Mouse (Mus musculus) megakaryocyte-erythroid progenitor cell, adult 5-6 weeks (primary cell): Measurements from ENCODE around the gene Trim45. TPM values are rescaled to one million over a fixed set of nuclear protein-coding genes. Genes with fewer than 3 reads are reported as not detected.

Experiments used
- ATAC-seq: replicated peaks from 2 replicates; pipeline ENCODE4 v1.8.0; 2016; ENCODE audit warnings: mild to moderate bottlenecking, inconsistent platforms; ENCODE audit not compliant: severe bottlenecking, poor library complexity, low FRiP score, low TSS enrichment
- total RNA-seq, 2 experiments: library from RNA; stranded (forward) in 1 of 2; stranded (reverse) in 1 of 2; fragments of 200-1000, 215-1000 nt in 1 of 2; fragments of >200 nt in 1 of 2; fragmentation: Nextera tagmentation in 1 of 2; gene quantifications; 2 replicates each; pipeline ENCODE4 v1.2.3; 2014 to 2017

Gene Trim45
- total RNA-seq, 2 experiments from 2014 or later, result 1.0 to 4.8 TPM

DNA sequence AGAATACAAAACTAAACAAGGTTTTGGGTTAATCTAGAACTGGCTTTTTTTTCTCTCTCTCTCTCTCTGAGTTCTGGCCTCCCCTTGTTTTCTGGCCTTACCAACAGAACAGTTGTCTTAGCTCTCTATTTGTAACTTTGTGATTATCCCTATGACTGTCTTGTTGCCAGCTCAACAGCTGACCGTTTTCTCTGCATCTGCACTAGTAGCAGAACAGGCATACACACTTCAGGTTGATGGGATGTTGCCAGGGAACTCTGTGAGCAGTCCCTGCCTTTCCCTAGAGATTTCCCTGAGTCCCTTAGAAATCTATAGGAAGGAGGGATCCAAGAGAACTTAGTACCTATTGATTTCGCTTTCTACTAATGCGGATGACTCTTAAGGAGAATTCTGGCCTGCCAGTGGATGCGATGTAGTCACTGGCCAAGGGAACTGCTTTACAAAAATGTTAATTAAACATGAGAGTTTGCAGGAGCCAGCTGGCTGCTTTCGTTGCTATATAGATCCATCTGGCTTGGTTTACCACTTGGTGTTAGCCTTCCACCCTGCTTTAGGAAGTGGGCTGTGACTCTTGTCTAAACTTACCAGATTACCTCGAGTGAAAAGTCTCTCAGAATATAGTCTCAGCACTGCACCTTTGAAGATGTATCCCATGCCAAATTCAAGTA is 2.2 kb downstream of the Trim45 start:
- ATAC-seq, result no peak

DNA sequence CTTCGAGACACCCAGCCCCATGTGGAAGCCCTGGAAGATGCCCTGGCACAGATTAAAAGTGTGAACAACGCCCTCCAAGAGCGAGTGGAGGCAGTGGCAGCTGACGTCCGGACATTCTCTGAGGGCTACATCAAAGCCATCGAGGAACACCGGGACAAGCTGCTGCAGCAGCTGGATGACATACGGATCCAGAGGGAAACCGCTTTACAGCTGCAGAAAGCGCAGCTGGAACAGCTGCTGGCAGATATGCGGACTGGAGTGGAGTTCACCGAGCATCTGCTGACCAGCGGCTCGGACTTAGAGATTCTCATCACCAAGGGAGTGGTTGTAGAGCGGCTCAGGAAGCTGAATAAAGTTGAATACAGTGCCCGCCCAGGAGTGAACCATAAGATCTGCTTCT is 3.2 kb downstream of the Trim45 start:
- no peak for ATAC-seq

DNA sequence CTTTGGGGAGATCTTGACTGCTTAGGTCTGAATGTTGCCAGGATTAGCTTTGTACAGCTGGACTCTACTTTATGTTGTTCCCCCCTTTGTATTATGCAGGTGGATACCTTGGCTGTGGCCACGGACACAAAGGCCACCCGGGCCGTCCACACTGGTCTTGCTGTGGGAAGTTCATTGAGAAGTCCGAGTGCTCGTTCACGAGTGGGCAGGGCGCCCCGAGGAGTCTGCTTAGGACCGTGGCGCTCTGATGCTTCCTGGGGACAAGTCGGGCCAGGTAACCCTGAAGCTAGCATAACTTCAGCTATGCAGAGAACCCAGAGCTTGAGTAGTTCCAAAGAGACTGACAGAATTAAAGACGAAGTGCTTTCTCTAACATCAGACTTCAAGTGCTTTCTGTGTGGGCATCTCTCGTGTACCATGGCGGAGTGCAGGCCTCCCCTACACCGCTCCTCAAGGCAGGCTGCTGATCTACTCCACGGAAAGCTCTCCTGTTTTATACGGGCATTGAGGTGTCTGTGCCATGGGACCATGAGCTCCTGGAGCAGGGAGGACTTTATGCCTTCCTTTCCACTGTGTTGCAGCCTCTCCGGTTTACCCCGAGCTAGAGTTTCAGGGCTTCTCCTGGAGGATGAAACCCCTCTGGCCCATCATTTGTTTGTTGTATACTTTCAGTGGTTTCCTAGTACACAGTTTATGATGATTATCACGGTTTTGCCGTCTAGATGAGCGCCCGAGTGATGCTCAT is 9.5 kb downstream of the Trim45 start:
- ATAC-seq, result no peak

DNA sequence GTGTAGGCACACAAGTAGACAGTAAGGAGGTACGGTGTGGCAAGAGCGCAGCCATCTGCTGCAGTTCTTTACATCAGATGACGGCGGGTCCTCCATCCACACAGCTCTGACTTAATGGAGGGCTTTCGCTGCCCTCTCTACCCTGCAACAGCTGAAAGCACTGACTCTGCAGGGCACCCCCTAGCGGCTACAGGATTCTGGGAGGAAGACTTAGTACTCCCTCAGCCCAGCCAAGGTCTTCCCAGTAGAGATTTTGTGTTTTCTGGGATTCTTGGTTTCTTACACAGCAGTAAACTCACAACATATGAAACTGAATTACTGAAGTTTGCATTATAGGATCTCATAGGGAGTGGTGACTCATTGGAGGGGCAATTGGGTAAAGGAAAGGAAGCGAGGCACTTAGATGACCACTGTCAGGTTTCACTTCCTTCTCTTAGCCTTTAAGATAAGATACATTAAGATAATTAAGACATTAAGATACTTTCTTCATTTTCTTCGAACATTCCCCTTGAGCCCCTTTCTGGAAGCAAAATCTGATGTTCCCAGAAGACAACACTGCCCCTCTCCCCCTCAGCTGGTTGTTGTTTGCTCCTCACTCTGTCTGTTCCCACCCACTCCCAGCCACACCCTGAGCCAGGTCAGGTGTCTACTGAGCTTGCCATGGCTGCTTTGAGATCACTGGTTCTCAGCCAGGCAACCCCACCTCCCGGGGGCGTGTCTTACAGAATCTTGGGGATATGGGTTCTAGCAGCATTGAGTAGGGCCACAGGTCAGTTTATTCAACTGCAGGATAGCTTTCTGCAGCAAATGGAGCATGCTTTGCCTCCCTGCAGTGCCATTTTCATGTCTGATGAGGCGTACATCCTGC is 10.3 kb downstream of the Trim45 start:
- ATAC-seq, result no peak; the same call in 1 of the 2 replicates

DNA sequence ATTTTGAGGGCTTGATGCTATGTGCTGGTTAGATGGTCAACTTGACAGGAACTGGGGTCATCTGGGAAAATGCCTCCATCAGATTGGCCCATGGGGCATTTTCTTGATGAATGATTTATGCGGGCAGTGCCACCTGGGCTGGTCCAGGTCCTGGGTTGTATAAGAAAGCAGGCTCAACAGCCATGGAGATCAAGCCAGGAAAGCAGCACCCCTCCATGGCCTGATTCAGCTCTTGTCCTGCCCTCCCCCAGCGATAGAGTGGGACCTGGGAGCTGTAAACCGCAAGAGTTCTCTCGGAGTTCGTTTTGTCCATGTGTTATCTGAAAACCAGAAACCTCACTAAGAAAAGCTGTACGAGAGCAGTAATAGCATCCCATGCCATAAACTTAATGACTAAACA is 13.5 kb downstream of the Trim45 start:
- ATAC-seq, result no peak

DNA sequence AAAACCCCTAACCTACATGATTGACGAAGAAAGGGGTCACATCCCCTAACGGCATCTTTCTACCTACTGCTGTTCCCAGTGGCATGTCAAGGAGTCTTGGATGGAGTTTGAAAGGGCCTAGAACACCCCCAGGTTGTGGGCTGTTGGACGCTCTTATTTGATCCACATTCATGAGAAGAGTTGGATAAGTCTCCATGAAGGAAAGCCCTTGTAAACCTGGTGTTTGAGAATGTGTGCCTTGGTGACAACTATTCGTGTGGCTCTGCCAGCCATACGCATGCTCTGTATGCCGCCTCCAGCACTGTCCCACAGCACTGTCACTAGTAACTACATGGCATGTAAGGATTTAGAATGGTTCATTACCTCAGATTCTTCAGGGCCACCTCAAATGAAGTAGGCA is 14.2 kb downstream of the Trim45 start:
- ATAC-seq, result no peak

DNA sequence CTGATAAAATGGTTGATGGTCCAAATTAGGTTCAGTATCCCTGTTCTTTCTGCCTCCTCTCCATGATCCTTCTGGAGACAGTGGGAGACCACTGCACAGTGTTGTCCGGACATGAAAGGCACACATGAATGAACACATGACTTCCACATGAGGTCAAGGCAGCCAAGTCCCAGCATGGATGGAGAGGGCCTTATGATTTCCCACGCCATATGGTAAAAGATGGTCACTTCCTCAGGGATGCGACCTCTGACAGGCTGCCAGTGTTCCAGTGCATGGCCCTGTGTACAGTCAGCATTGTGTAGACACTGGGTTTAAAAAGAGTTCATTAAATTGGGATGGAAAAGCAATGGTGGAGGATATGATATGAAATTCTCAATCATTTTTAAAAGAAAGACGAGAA is 16.2 kb downstream of the Trim45 start:
- no peak for ATAC-seq

DNA sequence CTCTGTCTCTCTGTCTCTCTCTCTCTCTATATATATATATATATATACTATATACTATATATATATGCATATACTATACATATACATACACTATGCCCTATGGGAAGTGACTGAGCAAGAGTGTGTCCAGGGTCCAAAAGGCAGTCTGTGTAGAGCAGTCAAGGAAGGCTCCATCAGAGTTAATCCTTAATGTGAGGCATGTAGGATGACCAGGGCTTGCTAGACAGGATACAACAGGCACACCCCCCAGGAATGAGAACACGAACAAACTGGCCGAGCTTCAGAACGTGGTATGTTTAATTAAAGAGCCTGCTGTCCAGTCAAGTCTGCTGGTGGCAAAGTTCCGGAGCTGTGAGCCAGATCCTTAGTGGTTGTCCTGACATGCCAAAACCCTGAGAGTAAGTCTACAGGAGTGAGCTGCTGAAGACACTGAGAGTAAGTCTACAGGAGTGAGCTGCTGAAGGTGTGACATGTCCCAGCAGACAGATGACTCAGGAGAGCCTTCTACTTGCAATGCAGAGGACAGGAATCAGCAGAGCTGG is 18.6 kb downstream of the Trim45 start:
- ATAC-seq, result no peak

DNA sequence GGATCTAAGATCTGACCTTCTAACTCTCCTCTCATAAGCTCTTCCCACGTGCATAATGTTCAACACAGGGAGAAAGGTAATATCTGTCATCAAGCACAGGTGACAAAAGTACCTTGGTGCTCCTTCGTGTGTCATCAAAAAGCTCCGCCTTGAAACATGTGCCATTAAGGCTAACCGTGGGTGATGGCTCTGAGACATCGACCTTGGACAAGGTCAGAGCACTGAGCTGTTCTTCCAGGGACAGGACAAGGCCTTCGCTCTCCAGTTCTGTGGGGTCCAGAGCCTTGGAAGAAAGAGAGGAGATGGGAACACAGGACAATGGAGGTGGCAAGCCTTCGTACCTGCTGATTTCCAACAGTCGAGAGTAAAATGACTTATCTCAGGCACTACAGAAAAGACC is 25.3 kb downstream of the Trim45 start:
- ATAC-seq, result no peak

DNA sequence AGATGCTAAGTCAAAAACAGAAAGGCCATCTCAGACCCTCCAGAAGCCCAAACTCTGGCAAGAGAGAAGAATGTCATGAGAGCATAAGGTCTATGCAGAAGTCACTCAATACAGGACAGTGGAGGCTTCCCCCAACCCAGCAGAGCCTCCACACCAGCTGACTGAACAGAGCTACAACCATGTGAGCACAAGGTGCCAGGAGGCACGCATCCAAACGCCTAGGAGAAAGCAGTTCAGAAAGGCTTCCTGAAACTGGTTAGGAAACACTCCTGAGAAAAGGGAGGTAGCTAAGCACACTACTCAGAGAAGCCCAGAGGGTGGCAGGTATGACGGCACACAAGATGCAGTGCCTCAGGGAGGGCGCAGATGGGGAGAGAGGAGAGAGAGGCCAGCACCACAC is 29.5 kb downstream of the Trim45 start:
- ATAC-seq, result no peak

DNA sequence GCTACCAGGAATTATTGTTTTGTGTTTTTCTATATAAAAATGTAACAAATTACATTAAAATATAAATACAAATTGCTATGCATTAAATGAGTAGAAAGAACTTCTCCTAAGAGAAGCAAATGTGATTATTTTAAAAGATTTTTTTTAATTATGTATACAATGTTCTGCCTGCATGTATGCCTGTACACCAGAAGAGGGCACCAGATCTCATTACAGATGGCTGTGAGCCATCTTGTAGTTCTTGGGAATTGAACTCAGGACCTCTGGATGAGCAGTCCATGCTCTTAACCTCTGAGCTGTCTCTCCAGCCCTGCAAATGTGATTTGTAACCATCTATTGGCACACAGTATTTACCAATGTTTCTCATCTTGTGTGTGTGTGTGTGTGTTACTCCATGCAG is 32.6 kb downstream of the Trim45 start:
- ATAC-seq, result no peak

DNA sequence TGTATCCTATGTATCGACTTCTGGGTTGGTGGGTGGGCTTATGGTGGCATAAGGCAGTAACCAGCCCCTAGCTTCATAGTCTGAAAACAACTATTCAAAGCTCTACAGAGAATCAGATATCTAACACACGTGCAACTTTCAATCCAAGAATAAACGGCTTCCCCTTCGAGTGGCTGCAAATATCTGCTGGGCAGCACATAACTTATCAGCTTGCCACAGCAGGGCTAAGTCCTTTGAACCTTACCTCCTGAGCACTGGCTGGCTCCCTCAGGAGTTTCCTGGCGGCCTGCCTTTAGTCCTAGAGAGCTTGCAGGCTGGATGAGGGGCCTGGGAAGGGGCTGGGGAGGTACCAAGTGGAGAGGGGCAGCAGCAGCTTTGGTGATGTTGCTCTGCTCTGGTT is 39.0 kb downstream of the Trim45 start:
- peak; percentile 63; the same call in 1 of the 2 replicates for ATAC-seq

DNA sequence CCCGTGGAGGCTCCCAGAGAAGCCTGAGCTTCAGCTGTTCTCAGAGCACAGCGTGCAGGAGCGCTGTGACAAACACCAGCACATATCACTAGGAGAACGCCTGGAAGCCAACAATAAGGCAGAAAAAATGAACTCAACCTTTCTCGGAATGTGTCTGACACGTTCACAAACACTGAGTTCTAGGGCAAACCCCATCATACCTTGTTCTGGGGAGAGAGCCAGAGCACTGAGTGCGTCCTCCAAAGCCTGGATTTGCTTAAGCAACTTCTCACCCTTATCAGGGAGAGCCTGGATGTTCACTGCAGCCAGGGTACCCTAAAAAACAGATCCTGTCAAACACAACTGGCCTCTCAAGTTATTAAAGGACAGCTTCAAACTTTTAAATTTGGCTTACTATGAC is 39.5 kb downstream of the Trim45 start:
- ATAC-seq, result no peak

DNA sequence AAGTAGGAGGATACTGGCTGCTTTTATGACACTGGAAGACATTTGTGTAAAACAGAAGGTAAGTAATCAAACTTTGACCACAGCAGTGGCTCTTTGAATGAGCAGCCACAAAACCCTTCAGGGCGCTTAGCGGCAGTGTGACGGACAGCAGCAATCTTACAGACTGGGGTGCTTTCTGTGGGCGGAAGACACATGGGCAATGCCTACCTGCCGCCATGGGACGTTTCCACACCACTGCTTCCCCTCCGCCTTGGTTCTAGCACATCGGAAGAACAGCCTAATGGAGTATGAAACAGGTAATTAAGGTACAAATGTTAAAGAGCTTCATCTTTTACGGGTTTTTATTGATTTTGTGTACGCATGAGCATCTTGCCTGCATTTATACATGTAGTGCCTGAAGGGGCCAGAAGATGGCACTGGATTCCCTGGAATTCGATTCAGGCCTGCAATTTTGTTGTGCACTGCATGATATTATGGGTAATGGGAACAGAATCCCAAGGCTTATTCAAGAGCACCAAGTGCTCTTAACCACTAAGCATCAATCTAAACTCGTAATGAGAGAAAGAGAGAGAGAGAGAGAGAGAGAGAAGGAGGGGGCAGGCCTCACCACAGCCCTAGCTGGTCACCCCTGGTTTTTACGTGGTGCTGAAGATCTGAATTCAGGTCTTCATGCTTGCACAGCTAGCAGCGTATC is 42.0 kb downstream of the Trim45 start:
- 0 out of 2 replicates have a peak, but pooled peaks have one; percentile 34 for ATAC-seq

DNA sequence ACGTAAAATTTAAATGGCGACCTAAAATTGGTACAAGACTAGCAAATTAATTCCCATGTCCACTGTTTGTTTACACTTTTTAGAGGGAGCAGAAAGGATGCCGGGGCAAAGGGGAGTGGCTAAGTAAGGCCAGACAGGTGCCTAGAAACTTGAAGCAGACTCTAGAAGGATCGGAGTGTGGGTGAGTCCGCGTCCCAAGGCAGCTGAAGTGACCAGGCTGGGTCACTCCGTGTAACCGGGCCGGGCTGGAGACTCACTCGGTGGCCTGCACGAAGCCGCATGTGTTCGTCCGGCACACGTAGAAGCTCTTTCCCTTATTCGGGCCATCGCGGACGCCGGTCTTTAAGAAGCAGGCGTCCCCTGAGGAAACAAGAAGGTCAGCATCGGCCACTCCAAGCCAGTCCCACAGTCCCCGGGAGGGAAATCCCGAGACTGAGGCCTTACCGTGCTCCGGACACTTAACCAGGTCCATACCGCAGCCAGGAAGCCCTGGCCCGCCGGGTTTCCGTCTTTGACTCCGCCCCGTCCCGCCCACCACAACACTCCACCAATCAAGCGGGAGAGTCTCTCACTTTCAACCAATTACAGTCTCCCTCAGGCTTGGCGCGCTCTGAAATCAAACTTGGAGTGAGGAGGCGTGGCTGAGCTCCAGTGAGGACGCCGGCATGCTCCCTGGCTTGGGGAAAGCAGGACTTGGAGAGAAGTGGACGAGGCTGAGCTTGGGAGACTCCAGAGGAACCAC is 47.3 kb downstream of the Trim45 start, which contains the start of gene Ttf2:
Gene Ttf2 (minus strand): TSS at position 488 of the 742 bp plus-strand sequence.
- ATAC-seq, result peak; percentile 98

DNA sequence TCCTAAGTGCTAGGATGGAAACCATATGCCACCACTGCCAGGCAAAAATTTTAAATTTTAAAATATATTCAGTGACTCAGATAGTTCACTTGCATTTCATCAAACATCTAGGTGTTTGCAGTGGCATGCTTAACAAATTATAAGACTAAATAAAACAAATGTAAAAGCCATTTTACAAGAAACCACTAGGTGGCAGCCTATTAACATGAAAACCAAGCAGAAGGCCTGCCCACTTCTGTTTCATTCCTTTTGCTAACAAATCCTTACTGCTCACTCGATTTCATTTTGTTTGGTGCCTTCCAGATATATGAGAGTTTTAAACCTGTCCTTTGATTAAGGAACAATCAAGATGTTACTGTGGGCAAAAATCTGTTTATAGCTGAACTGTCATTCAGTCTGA is 51.9 kb downstream of the Trim45 start:
- no peak for ATAC-seq

DNA sequence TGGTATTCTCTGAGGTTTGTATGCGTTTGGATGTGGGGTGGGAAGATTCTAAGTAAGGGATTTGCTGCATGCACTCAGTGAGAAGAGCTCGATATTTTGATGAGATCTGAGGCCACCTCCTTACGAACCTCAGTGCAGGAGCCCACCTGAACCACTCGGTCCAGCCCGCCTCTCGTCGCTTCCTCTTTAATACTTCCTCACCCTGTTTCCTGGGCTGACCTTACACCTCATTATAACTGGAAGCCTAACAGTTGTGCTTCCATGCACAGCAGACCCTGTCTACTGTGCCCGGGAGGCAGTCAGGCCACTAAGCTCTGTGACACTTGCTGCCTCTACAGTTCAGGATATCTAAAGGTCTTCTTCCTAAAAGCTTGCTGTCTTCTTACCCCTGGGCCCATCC is 57.3 kb downstream of the Trim45 start:
- no peak for ATAC-seq
